Mouse (Mus musculus) retina, adult 2 months (tissue): ENCODE results near the gene Myo10.

Experiments
- DNase-seq: peaks from one replicate; pipeline ENCODE4 v3.0.0-alpha.2; 2012; ENCODE audit warnings: low read depth, low spot score

Myo10 gene

DNA sequence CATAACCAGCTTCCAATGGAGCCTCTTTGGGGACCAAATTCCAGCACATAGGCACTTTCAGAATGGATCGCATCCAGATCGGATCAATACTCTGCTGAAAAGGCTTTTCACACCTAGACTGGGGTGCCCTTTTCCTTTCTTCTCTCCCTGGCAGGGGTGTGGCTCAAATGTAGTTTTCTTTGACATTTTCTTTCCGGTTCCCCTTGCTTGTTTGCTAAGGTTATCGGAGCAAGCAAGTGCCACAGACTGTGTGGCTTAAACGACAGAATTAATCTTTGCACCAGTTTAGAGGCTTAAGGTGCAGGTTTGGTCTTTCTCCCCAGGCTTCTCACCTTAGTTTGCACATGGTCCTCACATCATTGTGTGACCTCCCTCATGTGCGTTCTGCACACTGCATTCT lies 11.1 kb upstream of the Myo10 start:
- no peak for DNase-seq

- no peak for DNase-seq
Measured at GRCm38 (mm10) chr15:25620560-25620959, 1.8 kb upstream of the Myo10 start.

DNA sequence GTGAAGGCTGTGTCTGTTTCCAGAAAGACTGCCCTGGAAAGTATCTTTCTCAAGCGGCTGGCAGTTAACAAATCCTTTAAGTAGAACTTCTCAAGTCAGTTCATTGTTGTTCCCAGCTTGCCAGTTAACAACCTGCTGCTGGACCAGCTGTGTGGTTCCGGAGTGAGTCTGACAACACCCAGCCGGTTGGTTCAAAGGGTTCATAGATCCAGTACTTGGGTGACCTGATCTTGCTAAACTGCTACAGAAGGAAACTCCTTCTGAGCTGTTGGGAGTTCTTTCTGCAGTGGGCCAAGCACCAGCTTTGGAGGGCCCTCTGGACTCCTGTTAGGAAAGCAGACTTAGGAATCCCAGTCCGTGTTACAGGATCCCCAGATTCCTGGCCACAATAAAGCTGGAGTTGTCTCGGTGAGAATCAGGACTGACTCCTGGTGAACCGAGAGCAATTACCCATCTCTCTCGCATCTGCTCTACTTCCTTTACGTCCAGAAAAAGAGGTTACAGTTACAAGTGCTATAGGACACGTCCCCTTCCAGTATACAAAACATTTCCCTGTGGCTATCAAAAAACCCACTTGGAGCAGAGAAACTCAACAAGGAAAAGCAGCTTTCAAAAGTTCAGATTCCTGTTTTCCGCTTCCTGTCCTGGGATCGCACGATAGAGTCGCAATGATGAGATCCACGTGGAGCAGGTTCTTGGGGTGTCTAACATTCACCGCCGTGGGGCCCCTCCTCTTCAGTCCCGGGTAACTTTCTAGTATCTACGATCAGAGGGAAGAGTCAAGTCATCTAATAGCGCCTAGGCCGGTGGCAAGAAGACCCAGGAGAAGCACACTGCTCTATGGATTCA lies 750 bp upstream of the Myo10 start:
- DNase-seq: no peak

DNA sequence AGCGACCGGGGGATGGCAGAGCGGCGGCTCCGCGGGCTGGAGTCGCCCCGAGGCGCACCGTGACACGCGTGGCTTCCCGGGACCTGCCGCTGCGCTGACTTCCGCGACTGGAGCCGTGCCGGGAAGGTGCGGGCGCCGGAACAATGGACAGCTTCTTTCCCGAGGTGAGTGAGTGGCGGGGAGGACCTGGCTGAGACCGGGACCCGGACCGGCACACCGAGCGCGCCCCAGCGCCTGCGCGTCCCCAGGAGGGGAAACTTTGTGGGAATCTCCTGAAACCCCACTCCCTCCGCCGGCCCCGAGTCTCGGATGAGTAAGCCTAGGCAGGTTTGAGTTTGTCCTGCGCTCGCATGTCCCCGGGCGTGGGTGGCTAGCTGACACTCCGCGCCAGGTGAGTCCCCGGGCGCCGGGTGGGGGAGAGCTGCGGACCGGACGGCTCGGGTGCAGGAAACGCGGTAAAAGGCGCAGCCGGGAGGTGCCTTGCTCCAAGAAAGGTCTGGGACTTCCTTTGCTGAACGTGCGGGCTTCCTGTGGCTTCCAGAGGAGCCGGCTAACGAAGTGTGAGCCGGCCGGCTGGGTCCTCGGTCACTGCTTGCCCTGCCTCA lies 644 bp downstream of the Myo10 start:
- DNase-seq: no peak

GRCm38 (mm10) chr15:25623556-25624180 lies 1.3 kb downstream of the Myo10 start:
- DNase-seq: no peak

- no peak for DNase-seq
Measured at GRCm38 (mm10) chr15:25624263-25624662, 1.9 kb downstream of the Myo10 start.

DNA sequence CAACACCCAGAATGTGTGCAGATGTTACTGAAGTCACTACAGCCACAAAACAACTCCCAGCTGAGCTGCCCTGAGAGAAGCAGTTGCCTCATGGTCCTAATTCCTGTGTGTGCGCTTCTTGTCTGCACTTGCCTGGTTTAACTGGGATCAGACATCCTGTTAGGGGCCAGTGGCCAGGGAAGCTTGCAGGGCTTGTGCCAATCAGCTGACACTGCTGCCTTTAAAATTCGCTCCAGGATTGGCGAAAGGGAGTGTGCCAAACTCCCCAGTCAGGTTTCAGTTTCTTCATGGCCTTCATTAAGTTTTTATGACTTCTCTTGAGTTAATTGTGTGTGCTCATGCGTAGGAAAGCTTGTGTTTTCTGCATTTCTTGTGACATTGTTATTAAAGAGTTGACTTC lies 3.1 kb downstream of the Myo10 start:
- DNase-seq: no peak

- DNase-seq: no peak
Measured at GRCm38 (mm10) chr15:25627012-25627411, 4.7 kb downstream of the Myo10 start.

DNA sequence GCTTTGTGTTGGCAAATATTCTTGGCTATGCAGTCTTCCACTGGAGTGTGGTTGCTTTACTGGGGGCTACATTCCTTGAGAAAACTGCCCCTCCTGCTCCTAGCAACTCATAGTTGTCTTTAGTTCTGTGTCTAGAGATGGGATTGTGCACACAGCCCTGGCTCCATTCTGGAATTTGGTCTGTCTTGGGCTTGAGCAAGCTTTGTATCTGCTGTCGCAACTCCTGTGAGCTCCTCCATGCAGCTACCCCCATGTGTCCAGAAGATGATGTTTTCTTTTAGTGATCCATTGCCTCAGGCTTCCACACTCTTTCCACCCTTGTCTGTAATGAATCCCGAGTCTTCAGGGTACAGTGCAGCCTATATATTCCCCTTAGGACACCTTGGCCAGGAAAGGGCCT lies 5.9 kb downstream of the Myo10 start:
- DNase-seq: no peak

- no peak for DNase-seq
Measured at GRCm38 (mm10) chr15:25630716-25631115, 8.4 kb downstream of the Myo10 start.

- DNase-seq: no peak
Measured at GRCm38 (mm10) chr15:25631332-25631731, 9.0 kb downstream of the Myo10 start.

DNA sequence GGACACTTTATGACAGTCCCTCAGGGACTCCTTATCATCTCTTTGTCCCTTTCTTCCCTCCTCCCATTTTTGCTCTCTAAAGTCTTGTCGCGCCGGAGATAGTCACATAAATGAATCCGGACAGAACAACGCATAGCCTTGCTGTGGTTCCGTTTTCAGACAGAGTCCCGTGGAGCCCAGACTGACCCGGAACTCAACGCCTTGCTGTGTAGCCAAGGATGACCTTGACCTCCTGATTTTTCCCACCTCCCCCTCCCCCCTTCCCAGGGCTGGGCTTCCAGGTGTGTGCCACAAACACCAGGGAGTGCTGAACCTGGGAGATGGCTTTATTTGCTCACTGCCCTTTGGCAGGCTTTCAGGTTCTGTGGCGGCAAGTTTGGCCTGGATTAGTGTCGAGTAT lies 10.6 kb downstream of the Myo10 start:
- DNase-seq: no peak

DNA sequence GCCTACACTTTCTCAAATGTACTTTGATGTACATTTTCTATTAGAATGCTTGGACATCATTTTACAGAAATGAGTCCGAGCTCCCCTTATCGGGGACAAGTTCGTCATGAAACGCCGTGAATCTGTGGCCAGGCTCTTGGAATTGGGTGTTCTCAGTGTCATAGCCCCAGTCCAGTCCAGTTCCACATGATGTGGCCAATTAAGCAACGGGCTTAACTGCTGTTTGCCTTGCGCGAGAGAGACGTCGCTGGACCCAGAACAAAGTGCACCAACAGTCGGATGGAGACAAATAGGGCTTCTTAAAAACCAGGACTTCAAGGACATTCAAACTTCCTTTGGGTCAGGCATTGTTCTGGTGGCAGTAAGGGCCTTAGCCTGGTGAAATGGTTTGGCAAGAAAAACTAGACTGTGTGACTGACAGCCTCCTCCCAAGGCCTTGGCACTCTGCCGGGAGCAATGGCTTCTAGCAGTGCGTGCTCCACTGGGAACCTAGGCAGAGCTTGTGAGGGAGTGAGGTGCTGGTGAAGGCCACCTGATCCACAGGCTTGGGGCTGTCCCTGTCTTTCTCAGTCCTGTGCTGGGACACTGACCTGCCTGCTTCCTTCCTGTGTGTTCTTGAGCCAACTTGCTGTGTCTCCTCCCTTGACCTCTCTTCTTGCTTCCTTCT lies 11.5 kb downstream of the Myo10 start:
- DNase-seq: no peak

- no peak for DNase-seq
Measured at GRCm38 (mm10) chr15:25637727-25638126, 15.4 kb downstream of the Myo10 start.

GRCm38 (mm10) chr15:25639217-25639616 lies 16.9 kb downstream of the Myo10 start:
- no peak for DNase-seq

GRCm38 (mm10) chr15:25640840-25641752 lies 18.8 kb downstream of the Myo10 start:
- DNase-seq: no peak

DNA sequence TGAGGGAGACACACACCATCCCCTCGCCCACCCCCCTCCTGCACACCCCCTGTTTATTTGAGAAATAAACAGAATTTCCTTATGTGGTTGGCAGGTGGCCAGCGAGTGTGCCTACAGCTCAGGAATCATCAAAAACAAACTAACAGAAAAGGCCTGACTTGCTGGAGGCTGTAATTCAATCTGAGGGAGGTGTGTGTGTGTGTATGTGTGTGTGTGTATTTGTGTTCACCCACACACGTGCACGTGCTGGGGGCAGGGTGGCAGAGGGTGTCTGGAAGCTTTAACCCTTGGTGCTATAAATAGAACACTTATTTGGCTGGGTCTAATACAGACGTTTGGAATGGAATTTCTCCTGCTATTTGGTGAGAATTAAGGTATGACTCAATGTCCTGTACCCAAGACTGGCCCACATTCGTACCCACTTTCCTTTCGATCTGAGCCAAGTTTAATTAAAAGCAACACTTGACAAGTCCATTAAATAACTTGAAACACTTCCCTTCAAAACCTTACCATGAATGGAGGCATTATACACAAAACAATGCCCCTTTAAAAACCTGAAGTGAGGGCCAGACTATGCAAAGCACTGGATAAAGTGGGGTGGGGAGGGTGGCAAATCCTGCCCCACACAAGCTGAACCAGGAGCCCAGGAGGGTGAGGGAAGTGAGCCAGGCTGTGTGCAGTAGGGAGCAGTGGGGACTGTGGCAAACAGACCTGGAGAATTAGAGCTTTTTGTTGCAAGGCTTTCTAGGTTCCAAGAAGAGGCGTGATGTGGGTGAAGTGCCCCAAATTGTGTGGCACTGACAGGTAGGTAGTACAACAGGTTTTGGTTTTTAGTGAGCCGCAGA lies 20.1 kb downstream of the Myo10 start:
- no peak for DNase-seq

DNA sequence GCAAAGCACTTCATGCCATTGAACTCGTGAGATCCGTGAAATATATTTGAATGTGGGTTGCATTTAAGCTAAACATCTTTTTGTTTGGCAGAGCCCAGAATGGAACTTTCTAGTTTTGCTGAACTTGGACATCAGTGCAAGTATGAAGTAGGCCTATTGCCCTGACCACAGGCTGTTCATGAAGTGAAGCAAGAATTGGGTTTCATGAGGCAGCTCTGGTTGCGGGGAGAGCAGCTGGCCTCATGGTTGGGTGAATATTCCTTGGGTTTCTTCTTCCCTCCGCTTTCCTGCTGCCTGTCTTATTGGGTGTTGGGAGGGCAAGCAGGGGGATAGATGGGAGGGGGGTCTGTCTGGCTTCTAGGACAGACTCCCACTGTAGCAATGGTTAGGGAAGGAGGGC lies 23.5 kb downstream of the Myo10 start:
- no peak for DNase-seq

DNA sequence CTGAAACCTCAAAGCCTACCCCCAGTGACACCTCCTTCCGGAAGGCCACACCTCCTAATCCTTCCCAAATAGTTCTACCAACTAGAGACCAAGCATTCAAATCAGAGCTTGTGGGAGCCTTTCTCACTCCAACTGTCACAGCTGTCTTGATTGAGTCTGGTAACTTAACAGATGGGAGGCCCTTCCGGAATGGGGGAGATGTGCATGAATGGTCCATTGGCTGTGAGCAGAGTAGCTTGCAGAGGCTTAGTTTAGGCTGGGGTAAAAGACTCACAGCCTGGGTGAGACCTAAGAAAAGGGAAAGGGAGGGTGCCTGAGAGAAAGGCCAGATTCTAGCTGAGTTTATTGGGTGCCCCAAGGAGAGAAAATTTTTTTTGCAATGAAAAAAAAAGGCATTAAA lies 26.0 kb downstream of the Myo10 start:
- DNase-seq: no peak

- DNase-seq: no peak
Measured at GRCm38 (mm10) chr15:25650371-25650770, 28.0 kb downstream of the Myo10 start.
